Mouse (Mus musculus): ENCODE results near the gene Tmem170b.
A peak's percentile ranks its signal among the peaks of the same experiment; 100 is the strongest.
"Not testable (repeated sequence)": the region's sequence is repeated elsewhere in the genome, so short reads cannot be mapped to it uniquely, and the experiment has no call there.

Tmem170b gene

DNA sequence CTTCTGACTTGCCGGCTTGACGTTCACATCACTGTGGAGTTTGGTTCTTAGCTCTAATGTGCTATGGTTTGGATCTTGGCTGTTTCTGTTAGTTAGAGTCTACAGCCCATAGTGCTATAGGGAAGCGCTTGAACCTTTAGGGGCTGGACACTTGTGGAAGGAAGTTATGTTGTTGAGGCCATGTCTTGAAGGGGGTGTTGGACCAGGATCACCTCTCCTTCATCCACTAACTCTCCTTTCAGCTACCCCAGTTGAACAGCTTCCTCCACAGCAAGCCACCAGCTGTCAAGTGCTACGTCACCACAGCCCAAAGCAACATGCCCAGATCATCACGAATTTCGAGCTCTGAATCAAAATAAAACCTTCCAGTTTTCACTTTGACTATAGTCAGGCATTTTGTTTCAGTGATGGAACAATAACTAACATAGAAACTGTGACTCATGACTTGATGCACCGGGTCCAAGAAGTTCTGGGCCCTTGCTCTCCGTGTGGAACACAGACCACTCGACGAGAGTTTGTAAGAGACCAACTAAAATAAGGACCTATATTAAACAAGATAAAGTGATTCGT is 65.5 kb downstream of the Tmem170b start:
- DNase-seq = no peak

DNA sequence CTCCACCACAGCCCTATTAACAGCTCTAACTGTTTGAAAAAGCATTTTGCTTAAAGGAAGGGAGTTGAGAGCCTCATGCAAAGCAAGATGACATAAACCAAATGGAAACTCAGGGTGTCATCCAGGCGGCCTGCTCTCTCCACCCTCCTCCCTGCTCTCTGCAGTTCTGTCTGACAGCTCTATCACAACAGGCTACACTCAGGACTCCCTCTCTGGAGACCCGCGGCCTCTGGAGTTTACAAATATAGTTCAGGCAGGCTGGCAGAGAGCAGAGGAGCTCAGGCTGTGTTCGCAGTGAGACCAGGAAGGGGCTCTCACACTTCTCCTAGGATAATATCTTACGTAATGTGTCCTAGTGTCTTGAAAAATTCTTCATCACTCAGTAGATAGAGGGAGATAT is 67.2 kb downstream of the Tmem170b start:
- DNase-seq = not testable (repeated sequence)

DNA sequence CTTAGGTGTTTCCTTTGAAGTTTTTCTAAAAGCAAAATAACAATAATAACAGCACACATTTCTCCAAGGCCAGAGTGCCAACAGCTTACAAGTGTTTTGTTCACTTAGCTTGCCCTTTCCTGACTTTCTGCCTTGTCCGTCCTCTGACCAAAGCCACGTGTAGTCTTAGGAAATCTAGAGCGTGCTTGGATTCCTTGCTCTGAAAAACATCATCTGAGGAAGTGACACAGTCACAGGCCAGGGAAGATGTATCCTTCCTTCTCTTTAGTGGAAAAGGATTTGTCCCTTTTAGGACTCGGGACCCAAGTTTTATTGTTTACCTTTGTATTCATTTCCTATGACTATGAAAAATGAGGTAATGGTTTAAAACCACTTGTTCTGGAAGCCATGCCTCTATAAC is 67.8 kb downstream of the Tmem170b start:
- DNase-seq = no peak

DNA sequence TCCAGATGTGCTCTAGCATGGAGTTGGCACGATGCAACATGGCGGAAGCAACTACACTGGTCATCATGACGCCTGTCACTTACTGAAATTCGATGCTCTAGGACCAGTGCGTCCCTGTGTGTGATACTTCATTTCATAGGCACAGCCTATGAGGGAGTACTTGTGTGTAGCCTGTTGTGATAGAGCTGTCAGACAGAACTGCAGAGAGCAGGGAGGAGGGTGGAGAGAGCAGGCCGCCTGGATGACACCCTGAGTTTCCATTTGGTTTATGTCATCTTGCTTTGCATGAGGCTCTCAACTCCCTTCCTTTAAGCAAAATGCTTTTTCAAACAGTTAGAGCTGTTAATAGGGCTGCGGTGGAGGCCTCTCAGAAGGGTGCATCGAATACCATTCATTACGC is 68.9 kb downstream of the Tmem170b start:
- DNase-seq = not testable (repeated sequence)

DNA sequence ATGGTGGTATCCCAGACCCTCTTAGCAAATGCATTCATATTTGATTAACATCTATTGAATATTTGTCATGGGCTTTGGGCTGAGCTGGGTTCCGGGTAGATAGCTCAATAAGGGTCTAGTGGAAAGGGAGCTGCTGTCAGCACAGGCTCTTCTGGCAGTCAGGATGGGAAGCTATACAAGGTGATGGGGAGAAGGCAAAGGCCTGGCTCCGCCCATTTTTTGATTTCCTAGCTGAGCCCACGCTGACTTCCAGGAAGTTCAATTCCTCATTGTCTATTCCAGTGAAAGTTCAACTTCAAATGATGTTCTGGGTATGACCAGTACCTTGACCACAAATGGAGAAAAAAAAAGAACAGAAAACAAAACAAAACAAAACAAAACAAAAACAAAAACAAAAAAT is 69.8 kb downstream of the Tmem170b start:
- DNase-seq = no peak

DNA sequence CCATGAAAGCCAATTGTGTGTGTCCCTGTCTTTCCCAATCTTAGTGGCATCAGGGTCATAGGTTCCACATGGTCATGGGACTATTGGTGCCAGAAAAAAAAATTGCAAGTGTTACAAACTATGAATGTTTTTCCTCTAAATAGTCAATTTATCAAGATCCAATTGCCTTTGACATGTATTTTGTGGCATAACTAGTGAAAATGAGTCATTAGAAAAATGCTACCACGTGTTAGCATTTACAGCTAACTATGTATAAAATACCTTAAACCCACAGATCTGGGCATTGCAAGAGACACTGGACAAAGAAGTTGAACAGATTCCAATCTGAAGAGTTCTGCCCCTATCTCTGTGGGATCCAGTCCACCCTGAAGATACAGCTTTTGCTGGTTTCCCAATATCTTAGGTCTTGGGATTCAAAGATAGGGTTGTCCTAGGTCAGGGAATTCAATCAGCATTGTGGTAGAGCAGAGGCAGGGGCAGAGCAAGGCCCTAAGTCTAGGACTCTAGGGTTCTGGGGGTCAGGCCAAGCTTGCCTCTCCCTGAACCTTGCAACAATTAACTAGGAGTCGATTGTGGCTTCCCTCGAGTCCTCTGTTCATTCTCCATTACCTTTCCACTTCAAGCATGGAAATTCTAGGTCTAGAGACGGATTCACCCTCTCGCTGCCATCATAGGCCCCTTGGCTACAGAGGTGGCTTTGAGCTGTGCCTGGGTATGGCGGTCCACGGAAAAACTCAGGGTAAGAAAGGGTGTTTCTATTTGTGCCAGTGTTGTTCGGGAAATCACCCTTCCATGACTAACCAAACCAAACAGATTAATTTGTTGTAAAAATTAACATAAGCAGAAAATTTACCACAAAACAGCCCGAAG is 70.5 kb downstream of the Tmem170b start:
- DNase-seq = no peak

DNA sequence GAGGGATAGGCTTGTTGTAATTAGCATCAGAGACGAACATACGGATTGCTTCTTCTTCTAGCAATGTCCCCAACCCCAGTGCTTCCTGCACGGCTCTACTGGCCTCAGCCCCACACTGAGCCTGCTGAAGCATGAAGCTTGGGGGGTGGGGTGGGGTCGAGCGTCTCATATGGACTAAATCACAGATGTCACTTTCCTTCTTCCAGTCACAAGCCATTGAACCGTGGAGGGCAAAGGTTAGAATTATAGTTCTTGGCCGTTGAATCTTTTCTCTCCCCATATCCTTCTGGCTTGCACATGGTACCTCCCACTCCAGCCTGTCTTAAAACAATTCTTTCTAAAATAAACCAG is 71.1 kb downstream of the Tmem170b start:
- DNase-seq = peak; percentile 8 to 18

DNA sequence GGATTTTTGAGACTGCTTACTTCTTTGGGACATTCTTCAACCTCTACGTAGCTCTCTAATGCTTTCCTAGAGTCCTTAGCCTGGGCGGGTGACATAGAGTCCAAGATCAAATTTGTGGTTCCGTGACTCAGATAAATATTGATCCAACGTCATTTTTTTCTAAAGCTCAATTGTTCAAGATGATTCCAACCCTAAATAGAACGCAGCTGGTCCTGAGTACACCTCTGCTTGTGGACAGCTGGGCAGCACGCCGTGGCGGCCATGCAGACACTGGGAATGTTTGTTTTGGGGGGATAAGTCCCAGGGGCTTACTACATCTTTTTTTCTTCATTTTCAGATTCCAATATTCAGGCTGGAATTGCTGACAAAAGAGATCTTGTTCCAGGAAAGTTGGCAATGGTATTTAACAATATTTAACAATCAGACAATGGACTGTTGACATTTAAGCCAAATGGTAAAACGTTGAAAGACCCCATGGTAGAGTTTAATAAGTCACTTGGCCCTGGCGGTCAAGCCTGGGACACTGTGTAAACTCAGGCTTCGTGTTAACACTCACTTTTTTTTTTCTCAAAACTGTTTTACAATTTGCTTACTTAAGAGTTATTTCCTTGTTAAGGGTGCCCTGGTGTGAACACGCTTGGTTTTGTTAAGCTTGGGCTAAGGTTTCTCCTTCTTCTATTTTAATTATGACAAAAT is 75.3 kb downstream of the Tmem170b start:
- no peak for DNase-seq

DNA sequence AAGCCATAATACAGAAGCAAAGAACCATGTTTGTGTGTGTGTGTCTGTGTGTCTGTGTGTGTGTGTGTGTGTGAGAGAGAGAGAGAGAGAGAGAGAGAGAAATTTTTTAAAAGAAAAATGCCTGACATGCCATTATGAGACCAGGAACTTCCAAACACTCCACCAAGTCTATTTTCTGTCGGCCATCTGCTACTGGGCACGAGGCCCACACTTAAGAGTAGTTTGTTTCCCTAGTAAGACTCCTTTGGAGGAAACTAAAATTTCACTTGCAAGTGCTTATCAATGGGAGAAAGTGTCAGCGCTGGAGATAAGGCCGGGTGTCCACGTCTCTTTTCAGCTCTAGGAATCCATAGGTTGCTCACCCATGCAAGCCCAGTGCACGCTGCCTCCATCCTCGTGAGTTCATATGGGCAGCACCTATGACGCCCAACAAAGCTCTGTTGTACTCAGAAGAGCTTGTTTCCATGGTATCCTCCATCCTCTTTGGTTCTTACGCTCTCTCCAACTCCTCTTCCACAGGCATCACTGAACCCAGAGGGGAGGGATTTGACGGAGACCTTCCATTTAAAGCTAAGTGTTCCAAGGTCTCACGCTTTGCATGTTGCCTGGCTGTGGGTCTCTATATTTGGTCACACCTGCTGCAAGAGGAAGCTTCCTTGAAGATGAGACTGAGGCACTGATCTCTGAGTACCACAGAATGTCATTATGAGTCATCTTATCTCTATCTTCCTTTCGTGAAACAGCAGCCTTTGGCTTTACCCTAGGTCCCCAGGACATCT is 76.8 kb downstream of the Tmem170b start:
- no peak for DNase-seq

DNA sequence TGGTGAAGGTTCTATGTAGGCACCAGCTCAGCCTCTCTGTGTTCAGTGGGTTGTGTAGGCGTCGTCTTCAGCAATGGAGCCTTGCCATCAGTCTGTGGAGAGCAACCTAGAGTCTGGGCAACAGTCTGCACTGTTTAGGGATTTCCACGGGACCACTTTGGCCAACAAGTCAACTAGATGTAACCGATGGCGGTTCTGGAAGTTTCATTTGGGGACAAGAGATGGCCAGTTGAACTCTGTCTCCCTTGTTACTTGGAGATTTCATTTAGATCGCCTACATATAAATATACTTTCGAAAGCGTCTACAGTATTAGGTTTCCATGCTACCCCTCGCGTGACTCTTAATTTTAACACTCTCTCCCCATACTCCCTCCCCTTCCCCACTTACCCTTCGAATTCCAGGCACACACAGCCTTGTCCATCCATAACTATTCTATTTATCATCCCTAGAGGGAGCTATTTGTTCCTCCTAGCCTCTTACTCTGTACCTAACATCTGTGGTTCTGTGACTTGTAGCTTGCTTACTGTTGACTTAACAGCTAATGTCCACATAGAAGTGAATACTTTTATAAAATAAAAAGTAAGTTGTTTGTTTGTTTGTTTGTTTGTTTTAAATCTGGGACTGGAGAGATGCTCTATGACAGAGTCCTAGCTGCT is 77.8 kb downstream of the Tmem170b start:
- DNase-seq = no peak

DNA sequence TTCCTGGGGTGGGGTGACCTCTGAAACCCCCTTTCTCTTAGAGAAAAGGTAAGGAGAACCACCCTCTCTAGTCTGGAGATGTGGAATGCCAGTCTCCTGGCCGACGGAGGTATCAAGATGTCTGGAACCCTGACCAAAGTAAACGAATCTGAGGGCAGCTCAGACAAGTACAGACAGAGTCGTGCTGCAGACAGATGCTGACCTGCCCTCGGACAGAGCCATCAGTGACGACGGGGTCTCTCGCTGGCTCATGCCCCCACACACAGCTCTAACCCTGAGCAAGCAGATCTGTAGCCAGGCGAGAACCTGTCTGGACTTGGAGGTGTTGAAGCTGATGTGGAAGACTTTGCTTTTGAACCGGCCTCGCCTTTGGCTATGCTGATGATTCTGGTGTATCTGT is 79.8 kb downstream of the Tmem170b start:
- DNase-seq = no peak

DNA sequence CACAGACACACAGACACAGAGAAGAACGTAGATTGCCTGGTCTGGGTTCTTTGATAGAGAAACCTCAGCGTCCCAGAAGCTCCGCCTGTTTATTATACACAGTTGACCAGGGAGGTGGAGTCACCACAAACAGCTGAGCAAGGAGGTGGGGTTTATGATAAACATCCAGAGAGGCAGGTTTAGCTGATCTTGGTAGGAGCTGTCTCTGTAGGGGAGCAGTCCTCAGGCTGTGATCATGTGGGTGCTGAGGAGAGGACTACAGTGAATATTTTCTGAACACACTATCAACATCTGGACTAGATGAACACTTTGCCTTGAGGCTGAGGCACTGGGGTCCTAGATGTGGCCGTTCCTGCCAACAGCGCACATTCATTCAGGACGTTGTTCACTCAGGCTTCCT is 83.3 kb downstream of the Tmem170b start:
- no peak for DNase-seq

DNA sequence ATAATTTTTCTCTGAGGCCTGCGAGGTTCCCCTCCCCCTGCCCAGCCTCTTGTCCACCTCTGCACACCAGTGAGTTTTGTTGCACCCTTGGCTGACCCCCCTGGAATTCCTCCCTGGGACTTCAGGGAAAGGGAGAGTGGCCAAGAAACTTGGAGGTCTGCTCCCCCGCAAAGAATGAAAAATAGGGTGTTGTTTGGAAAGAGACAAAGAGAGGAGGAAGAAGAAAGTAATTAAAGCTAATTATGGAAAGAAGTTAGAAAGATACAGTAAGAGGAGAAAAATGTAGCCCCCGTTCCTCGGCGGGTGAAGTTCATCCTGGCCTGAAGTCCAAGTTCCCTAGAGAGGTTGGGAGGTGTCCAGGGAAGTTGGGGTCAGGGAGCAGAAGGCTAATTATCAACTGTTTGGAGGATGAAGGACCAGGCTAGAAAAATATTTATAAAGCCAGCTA is 83.9 kb downstream of the Tmem170b start:
- DNase-seq = no peak

Measured in cerebellum, postnatal 14 days (tissue).